Mouse (Mus musculus): Measurements from ENCODE around the gene Arhgap30. TPM values are rescaled to one million over a fixed set of nuclear protein-coding genes. Genes with fewer than 3 reads are reported as not detected.

Gene Arhgap30
- polyA plus RNA-seq, 1 experiment from 2014 or later: 0.38 TPM

DNA sequence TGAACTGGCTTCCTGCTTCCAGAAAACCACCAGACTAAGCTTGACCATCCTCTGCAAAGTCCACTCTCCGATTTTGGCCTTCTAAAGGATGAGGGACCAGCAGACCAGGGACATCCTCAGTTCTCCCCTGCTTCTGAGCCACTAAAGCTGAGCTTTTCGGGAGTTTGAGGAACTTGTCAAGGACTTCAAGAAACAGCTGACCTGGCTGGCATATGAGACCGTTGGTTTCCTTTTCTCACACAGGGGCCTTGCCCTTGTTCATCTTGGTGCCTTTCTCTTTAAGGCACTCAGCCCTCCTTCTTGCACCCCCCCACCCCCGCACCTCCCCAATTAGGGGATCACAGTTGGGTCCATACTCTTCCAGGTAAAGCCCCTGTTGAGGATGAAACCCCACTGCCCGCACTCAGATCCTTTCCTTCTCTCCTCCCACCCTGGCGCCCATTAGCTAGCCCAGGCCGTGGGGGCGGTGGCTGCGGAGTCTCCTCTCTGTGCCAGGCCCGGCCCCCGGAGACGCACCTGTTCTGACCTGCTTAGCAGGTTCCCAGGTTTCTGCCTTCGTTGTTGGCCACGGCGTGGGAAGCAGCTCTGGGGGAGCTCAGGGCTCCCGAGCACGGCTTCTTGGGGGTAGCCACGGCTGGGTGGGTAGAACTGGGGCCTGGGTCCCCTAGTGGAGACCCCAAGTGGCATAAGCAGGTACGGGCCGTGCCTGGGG, 18.8 kb upstream of the Arhgap30 start, which contains the start of gene Nectin4:
TSS of gene Nectin4 (plus strand) at position 255 of the 712 bp plus-strand sequence.
- no peak within 1 kb of the TSS for H3K4me2 ChIP-seq
- no peak within 1 kb of the TSS for H3K4me3 ChIP-seq (ENCODE audit: low read depth, low read length)
- ATAC-seq (ENCODE audit: low FRiP score) (no peak), DNase-seq (ENCODE audit: low spot score, missing footprints) (peak; percentile 64)
- 42% methylated on average over 20 of the region's 20 CpGs for WGBS
- no peaks in the 10 kb centered on the region for H3K9me3 ChIP-seq (ENCODE audit: control insufficient read depth, low read length)
- no peaks in the 10 kb centered on the region for H3K36me3 ChIP-seq (ENCODE audit: control insufficient read depth, insufficient read depth, low read length)
- peaks cover 8% of the 10 kb centered on the region for H3K4me1 ChIP-seq (ENCODE audit: control insufficient read depth, insufficient read depth, low read length)
- no peaks in the 10 kb centered on the region for H3K27me3 ChIP-seq (ENCODE audit: control insufficient read depth, insufficient read depth, low read length)
- no peak within 1 kb of the TSS for H3K27ac ChIP-seq (ENCODE audit: low read depth, low read length)
- H3K9ac ChIP-seq (ENCODE audit: low read length): no peak within 1 kb of the TSS

- H3K9me3 ChIP-seq (ENCODE audit: control insufficient read depth, low read length): no peaks in the 10 kb centered on the region
- DNase-seq (ENCODE audit: low spot score, missing footprints): peak; percentile 49
- no peak overlapping the region for H3K9ac ChIP-seq (ENCODE audit: low read length)
- H3K27ac ChIP-seq (ENCODE audit: low read depth, low read length): no peak overlapping the region
- H3K36me3 ChIP-seq (ENCODE audit: control insufficient read depth, insufficient read depth, low read length): no peaks in the 10 kb centered on the region
- no peaks in the 10 kb centered on the region for H3K27me3 ChIP-seq (ENCODE audit: control insufficient read depth, insufficient read depth, low read length)
- WGBS: 40% methylated on average over 3 of the region's 3 CpGs
- ATAC-seq (ENCODE audit: low FRiP score): no peak
- no peak overlapping the region for H3K4me2 ChIP-seq
- peaks cover 8% of the 10 kb centered on the region for H3K4me1 ChIP-seq (ENCODE audit: control insufficient read depth, insufficient read depth, low read length)
- H3K4me3 ChIP-seq (ENCODE audit: low read depth, low read length): no peak overlapping the region
These were observed 15.9 kb upstream of the Arhgap30 start for GRCm38 (mm10) chr1:171372880-171373279.

- Histone ChIP-seq H3K27ac (ENCODE audit: low read depth, low read length) (no peak overlapping the region), H3K4me1 (ENCODE audit: control insufficient read depth, insufficient read depth, low read length) (peaks cover 8% of the 10 kb centered on the region), H3K9ac (ENCODE audit: low read length) (peak overlapping the region; percentile 24; the same call in 1 of the 2 replicates), H3K9me3 (ENCODE audit: control insufficient read depth, low read length) (no peaks in the 10 kb centered on the region), H3K36me3 (ENCODE audit: control insufficient read depth, insufficient read depth, low read length) (no peaks in the 10 kb centered on the region), H3K4me3 (ENCODE audit: low read depth, low read length) (no peak overlapping the region), H3K4me2 (no peak overlapping the region), H3K27me3 (ENCODE audit: control insufficient read depth, insufficient read depth, low read length) (no peaks in the 10 kb centered on the region)
- peak; percentile 91 for DNase-seq (ENCODE audit: low spot score, missing footprints)
- 0% methylated on average over 4 of the region's 4 CpGs for WGBS
- ATAC-seq (ENCODE audit: low FRiP score): peak; percentile 49; the same call in 1 of the 2 replicates
These were observed 14.8 kb upstream of the Arhgap30 start for GRCm38 (mm10) chr1:171373946-171374345.

- Histone ChIP-seq H3K27ac (ENCODE audit: low read depth, low read length) (no peak overlapping the region), H3K36me3 (ENCODE audit: control insufficient read depth, insufficient read depth, low read length) (no peaks in the 10 kb centered on the region), H3K9ac (ENCODE audit: low read length) (no peak overlapping the region), H3K4me3 (ENCODE audit: low read depth, low read length) (no peak overlapping the region), H3K27me3 (ENCODE audit: control insufficient read depth, insufficient read depth, low read length) (peaks cover 1% of the 10 kb centered on the region; the same call in 1 of the 2 replicates), H3K4me2 (no peak overlapping the region), H3K9me3 (ENCODE audit: control insufficient read depth, low read length) (no peaks in the 10 kb centered on the region), H3K4me1 (ENCODE audit: control insufficient read depth, insufficient read depth, low read length) (peaks cover 12% of the 10 kb centered on the region)
- WGBS: 55% methylated on average over 9 of the region's 9 CpGs
- peak; percentile 2 for DNase-seq (ENCODE audit: low spot score, missing footprints)
- no peak for ATAC-seq (ENCODE audit: low FRiP score)
These were observed 13.1 kb upstream of the Arhgap30 start for GRCm38 (mm10) chr1:171375646-171376097.

- WGBS: 82% methylated on average over 6 of the region's 6 CpGs
- ATAC-seq (ENCODE audit: low FRiP score): no peak
These were observed 10.5 kb upstream of the Arhgap30 start for GRCm38 (mm10) chr1:171378298-171378697.

GRCm38 (mm10) chr1:171379935-171380599, 8.7 kb upstream of the Arhgap30 start:
- Histone ChIP-seq H3K4me1 (ENCODE audit: control insufficient read depth, insufficient read depth, low read length) (peaks cover 4% of the 10 kb centered on the region; the same call in 1 of the 2 replicates), H3K27ac (ENCODE audit: low read depth, low read length) (no peak overlapping the region), H3K4me2 (peak overlapping the region; percentile 46), H3K4me3 (ENCODE audit: low read depth, low read length) (peak overlapping the region; percentile 22), H3K27me3 (ENCODE audit: control insufficient read depth, insufficient read depth, low read length) (peaks cover 2% of the 10 kb centered on the region; the same call in 1 of the 2 replicates), H3K9ac (ENCODE audit: low read length) (peak overlapping the region; percentile 40; the same call in 1 of the 2 replicates), H3K9me3 (ENCODE audit: control insufficient read depth, low read length) (no peaks in the 10 kb centered on the region), H3K36me3 (ENCODE audit: control insufficient read depth, insufficient read depth, low read length) (no peaks in the 10 kb centered on the region)
- 5% methylated on average over 31 of the region's 31 CpGs for WGBS
- DNase-seq (ENCODE audit: low spot score, missing footprints) (peak; percentile 98), ATAC-seq (ENCODE audit: low FRiP score) (peak; percentile 91)

More at GRCm38 (mm10) chr1:171378298-171378697, 10.5 kb upstream of the Arhgap30 start:
- Histone ChIP-seq H3K9ac (ENCODE audit: low read length) (no peak overlapping the region), H3K4me1 (ENCODE audit: control insufficient read depth, insufficient read depth, low read length) (peaks cover 12% of the 10 kb centered on the region), H3K9me3 (ENCODE audit: control insufficient read depth, low read length) (no peaks in the 10 kb centered on the region), H3K4me2 (no peak overlapping the region), H3K4me3 (ENCODE audit: low read depth, low read length) (no peak overlapping the region), H3K27ac (ENCODE audit: low read depth, low read length) (no peak overlapping the region), H3K27me3 (ENCODE audit: control insufficient read depth, insufficient read depth, low read length) (peaks cover 2% of the 10 kb centered on the region; the same call in 1 of the 2 replicates), H3K36me3 (ENCODE audit: control insufficient read depth, insufficient read depth, low read length) (no peaks in the 10 kb centered on the region)
- DNase-seq (ENCODE audit: low spot score, missing footprints): peak; percentile 23

- Histone ChIP-seq H3K4me1 (ENCODE audit: control insufficient read depth, insufficient read depth, low read length) (peaks cover 4% of the 10 kb centered on the region; the same call in 1 of the 2 replicates), H3K4me2 (no peak overlapping the region), H3K36me3 (ENCODE audit: control insufficient read depth, insufficient read depth, low read length) (no peaks in the 10 kb centered on the region), H3K4me3 (ENCODE audit: low read depth, low read length) (no peak overlapping the region), H3K9ac (ENCODE audit: low read length) (no peak overlapping the region), H3K27me3 (ENCODE audit: control insufficient read depth, insufficient read depth, low read length) (peaks cover 4% of the 10 kb centered on the region; the same call in 1 of the 2 replicates), H3K9me3 (ENCODE audit: control insufficient read depth, low read length) (no peaks in the 10 kb centered on the region), H3K27ac (ENCODE audit: low read depth, low read length) (no peak overlapping the region)
- DNase-seq (ENCODE audit: low spot score, missing footprints) (peak; percentile 17), ATAC-seq (ENCODE audit: low FRiP score) (no peak)
- whole genome bisulfite sequencing: 84% methylated on average over 11 of the region's 11 CpGs
These were observed 6.6 kb upstream of the Arhgap30 start for GRCm38 (mm10) chr1:171382096-171382620.

DNA sequence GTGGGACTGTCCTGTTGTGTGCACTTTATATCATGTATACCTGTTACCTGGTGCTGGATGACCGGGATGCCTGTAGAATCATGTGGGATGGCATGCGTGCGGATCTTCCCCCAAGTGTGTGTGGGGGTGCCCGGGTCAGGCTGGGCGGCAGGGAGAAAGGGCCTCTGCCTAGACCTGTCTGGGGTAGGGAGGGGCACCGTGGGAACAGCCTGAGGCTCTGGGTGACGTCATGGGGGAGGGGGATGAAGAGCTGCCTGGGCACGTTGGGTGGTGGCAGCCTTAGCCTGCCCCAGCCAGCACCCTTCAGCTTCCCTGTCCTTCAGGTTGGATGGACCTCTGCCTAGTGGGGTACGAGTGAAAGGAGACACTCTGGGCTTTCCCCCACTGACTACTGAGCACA, 4.4 kb upstream of the Arhgap30 start:
- 69% methylated on average over 9 of the region's 9 CpGs for WGBS
- H3K4me3 ChIP-seq (ENCODE audit: low read depth, low read length): no peak overlapping the region
- no peak for DNase-seq (ENCODE audit: low spot score, missing footprints)
- H3K27me3 ChIP-seq (ENCODE audit: control insufficient read depth, insufficient read depth, low read length): peaks cover 4% of the 10 kb centered on the region; the same call in 1 of the 2 replicates
- H3K27ac ChIP-seq (ENCODE audit: low read depth, low read length): no peak overlapping the region
- H3K4me1 ChIP-seq (ENCODE audit: control insufficient read depth, insufficient read depth, low read length): peaks cover 4% of the 10 kb centered on the region; the same call in 1 of the 2 replicates
- no peak overlapping the region for H3K9ac ChIP-seq (ENCODE audit: low read length)
- H3K36me3 ChIP-seq (ENCODE audit: control insufficient read depth, insufficient read depth, low read length): no peaks in the 10 kb centered on the region
- H3K4me2 ChIP-seq: no peak overlapping the region
- H3K9me3 ChIP-seq (ENCODE audit: control insufficient read depth, low read length): no peaks in the 10 kb centered on the region
- ATAC-seq (ENCODE audit: low FRiP score): no peak

Measured in midbrain, embryonic 11.5 days (tissue).